Mouse (Mus musculus) embryonic fibroblast, embryonic 13.5 days (primary cell): Measurements from ENCODE around the gene Mycbp.

Experiments
- CTCF ChIP-seq: IDR thresholded peaks from 2 replicates; pipeline ENCODE4 v1.5.1; 2011; ENCODE audit warnings: mild to moderate bottlenecking, control low read depth, low read length, moderate library complexity, borderline replicate concordance; ENCODE audit not compliant: insufficient read depth
- POLR2A ChIP-seq: IDR thresholded peaks from 2 replicates; pipeline ENCODE4 v1.6.1; 2011; ENCODE audit warnings: low read depth, mild to moderate bottlenecking, control low read depth, low read length, moderate library complexity

GRCm38 (mm10) chr4:123957891-123958290, 53.3 kb downstream of the Mycbp start:
- no peak for TF ChIP-seq CTCF
- TF ChIP-seq POLR2A: no peak
